35 mouse cellular contexts compared by ENCODE assay signal in the genomic region with DNA sequence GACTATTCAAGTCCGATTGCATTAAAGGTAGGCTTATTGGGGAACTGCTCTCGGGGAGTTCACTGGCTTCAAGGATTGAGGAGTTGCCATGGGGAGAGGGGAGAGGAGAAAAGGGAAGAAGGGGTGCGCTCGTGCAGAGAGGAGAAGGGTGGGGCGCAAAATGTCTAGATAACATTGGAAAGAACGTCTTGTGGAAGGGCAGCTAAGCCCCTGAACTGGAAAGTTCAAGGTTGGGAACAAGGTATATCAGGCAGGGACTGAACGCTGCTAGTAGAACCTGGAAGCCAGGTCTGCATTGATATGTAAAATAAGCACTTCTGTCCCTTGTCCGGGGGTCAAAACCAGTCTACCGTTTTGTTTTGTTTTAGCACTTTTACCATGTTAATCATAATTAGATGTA. TPM values are rescaled to one million over a fixed set of nuclear protein-coding genes. Genes with fewer than 3 reads are reported as not detected.
DNase-seq lines count a peak whose midpoint lies in the region; ATAC-seq and TF ChIP-seq lines count a peak whose summit lies in the region.
"Had no signal": no experiment of that assay in that cellular context is flagged by ENCODE, and none has a peak within 500 bp of the region (broad histone marks: within the 10 kb centered on the region; RNA-seq: fewer than 3 reads in every experiment).

No protein-coding gene starts in this region.

- in situ Hi-C loops in ES-E14 (cut with MboI; ENCODE audit: low sequenced_read_pairs in 2 of 2, unreplicated experiment in 2 of 2), result no loop called here

- no peak for ATAC-seq in hindbrain, embryonic 13.5 days (ENCODE audit: low FRiP score)
- ATAC-seq: activated CD4-positive, CD25-positive, alpha-beta regulatory T cell, adult 4 months; forebrain, embryonic 15.5 days; hindbrain, embryonic 16.5 days; intestine, embryonic 15.5 days; Patski had no signal

- H3K27ac ChIP-seq in ES-E14 (ENCODE audit: insufficient read depth, low read depth, low read length, poor library complexity, severe bottlenecking), result peak overlapping the region; percentile 98
- no peak overlapping the region for H3K27ac ChIP-seq in hindbrain, embryonic 13.5 days
- no peak overlapping the region for H3K27ac ChIP-seq in hindbrain, embryonic 10.5 days
- H3K27ac ChIP-seq: embryonic facial prominence, embryonic 10.5 days; embryonic facial prominence, embryonic 13.5 days; forebrain, embryonic 12.5 days; forebrain, embryonic 15.5 days; heart, adult 2 months; heart, embryonic 10.5 days; heart, embryonic 13.5 days; hindbrain, embryonic 12.5 days; intestine, embryonic 15.5 days had no signal

- H3K4me1 ChIP-seq in E14TG2a.4 (replicated peaks; ENCODE audit: low read depth, low read length) (peaks cover 67% of the 10 kb centered on the region), ES-E14 (ENCODE audit: control insufficient read depth in 2 of 2, insufficient read depth in 2 of 2, low read length in 2 of 2, poor library complexity in 1 of 2) (peaks cover 0 to 1% of the 10 kb centered on the region in 2 experiments; a peak in 1 of 4 replicates)
- H3K4me1 ChIP-seq in hindbrain, embryonic 13.5 days (replicated peaks), result no peaks in the 10 kb centered on the region
- no peaks in the 10 kb centered on the region for H3K4me1 ChIP-seq in hindbrain, embryonic 10.5 days (replicated peaks)
- H3K4me1 ChIP-seq: embryonic facial prominence, embryonic 10.5 days; embryonic facial prominence, embryonic 13.5 days; forebrain, embryonic 12.5 days; forebrain, embryonic 15.5 days; heart, embryonic 10.5 days; heart, embryonic 13.5 days; hindbrain, embryonic 12.5 days; intestine, embryonic 15.5 days had no signal

- DNase-seq in CD4-positive helper T cell, adult 2 months (ENCODE audit: low read depth, low spot score), result peak; percentile 4
- no peak for DNase-seq in ES-E14 (ENCODE audit: low read depth, low spot score)
- no peak for DNase-seq in left cerebral cortex, postnatal 14 days (ENCODE audit: low spot score in 2 of 2)
- no peak for DNase-seq in hindbrain, embryonic 10.5 days (ENCODE audit: low spot score)
- DNase-seq: adrenal gland, adult 8-10 months; adrenal gland, postnatal 25 days; cerebellum, adult 11-12 months; cerebellum, adult 8-10 months; cerebellum, postnatal 10 days; cerebellum, postnatal 36 days; embryo, embryonic 11 days; gastrocnemius, postnatal 10 days; gastrocnemius, postnatal 36 days; heart, adult 2 months; heart, postnatal 14 days; heart, postnatal 4 days had no signal

- H3K36me3 ChIP-seq in E14TG2a.4 (ENCODE audit: insufficient read depth, low read length) (no peaks in the 10 kb centered on the region), ES-E14 (ENCODE audit: control insufficient read depth, insufficient read depth, low read length, poor library complexity, severe bottlenecking) (no peaks in the 10 kb centered on the region)
- H3K36me3 ChIP-seq in hindbrain, embryonic 13.5 days, result no peaks in the 10 kb centered on the region
- no peaks in the 10 kb centered on the region for H3K36me3 ChIP-seq in hindbrain, embryonic 10.5 days
- H3K36me3 ChIP-seq: embryonic facial prominence, embryonic 10.5 days; embryonic facial prominence, embryonic 13.5 days; forebrain, embryonic 12.5 days; forebrain, embryonic 15.5 days; G1E; heart, embryonic 10.5 days; heart, embryonic 13.5 days; hindbrain, embryonic 12.5 days; intestine, embryonic 15.5 days had no signal

- H3K27me3 ChIP-seq in E14TG2a.4 (ENCODE audit: insufficient read depth, low read length), result no peaks in the 10 kb centered on the region
- H3K27me3 ChIP-seq in hindbrain, embryonic 13.5 days, result peaks cover 69% of the 10 kb centered on the region
- H3K27me3 ChIP-seq in hindbrain, embryonic 10.5 days (ENCODE audit: insufficient read depth, poor library complexity, severe bottlenecking), result peaks cover 75% of the 10 kb centered on the region

- intact Hi-C loops in left cerebral cortex, postnatal 14 days (cut with DNase I), result no loop called here

- peak overlapping the region; percentile 31; the same call in 1 of the 2 replicates for H3K9ac ChIP-seq in ES-E14 (ENCODE audit: insufficient read depth, low read depth, low read length, poor library complexity, severe bottlenecking)
- H3K9ac ChIP-seq in hindbrain, embryonic 13.5 days, result no peak overlapping the region
- H3K9ac ChIP-seq: embryonic facial prominence, embryonic 13.5 days; forebrain, embryonic 12.5 days; forebrain, embryonic 15.5 days; heart, embryonic 13.5 days; hindbrain, embryonic 12.5 days; intestine, embryonic 15.5 days had no signal

- H3K4me3 ChIP-seq in E14TG2a.4 (replicated peaks; ENCODE audit: low read length) (peak overlapping the region; percentile 61), ES-E14 (ENCODE audit: insufficient read depth in 1 of 2, low read depth in 1 of 2, low read length in 2 of 2, poor library complexity in 1 of 2, severe bottlenecking in 1 of 2) (peak overlapping the region; percentile 29 to 49)
- no peak overlapping the region for H3K4me3 ChIP-seq in hindbrain, embryonic 13.5 days
- H3K4me3 ChIP-seq in hindbrain, embryonic 10.5 days, result no peak overlapping the region
- H3K4me3 ChIP-seq: embryonic facial prominence, embryonic 10.5 days; embryonic facial prominence, embryonic 13.5 days; erythroblast, embryonic 14.5 days; forebrain, embryonic 12.5 days; forebrain, embryonic 15.5 days; heart, adult 2 months; heart, embryonic 10.5 days; heart, embryonic 13.5 days; hindbrain, embryonic 12.5 days; intestine, embryonic 15.5 days had no signal

- H3K9me3 ChIP-seq in E14TG2a.4 (ENCODE audit: low read length), result no peaks in the 10 kb centered on the region
- H3K9me3 ChIP-seq in ES-E14 (ENCODE audit: control insufficient read depth, insufficient read depth, low read depth, low read length), result no peaks in the 10 kb centered on the region
- H3K9me3 ChIP-seq in hindbrain, embryonic 13.5 days, result no peaks in the 10 kb centered on the region
- H3K9me3 ChIP-seq in hindbrain, embryonic 10.5 days, result no peaks in the 10 kb centered on the region
- H3K9me3 ChIP-seq: embryonic facial prominence, embryonic 10.5 days; embryonic facial prominence, embryonic 13.5 days; forebrain, embryonic 12.5 days; forebrain, embryonic 15.5 days; G1E; heart, embryonic 10.5 days; heart, embryonic 13.5 days; hindbrain, embryonic 12.5 days; intestine, embryonic 15.5 days had no signal

- WGBS in hindbrain, embryonic 13.5 days, result 11% methylated on average over 9 of the region's 9 CpGs
- 15% methylated on average over 9 of the region's 9 CpGs for WGBS in hindbrain, embryonic 10.5 days

- no peak overlapping the region for H3K4me2 ChIP-seq in hindbrain, embryonic 13.5 days
- H3K4me2 ChIP-seq: embryonic facial prominence, embryonic 13.5 days; forebrain, embryonic 12.5 days; forebrain, embryonic 15.5 days; heart, embryonic 13.5 days; hindbrain, embryonic 12.5 days; intestine, embryonic 15.5 days had no signal

- no peak for TF ChIP-seq CTCF in E14TG2a.4 (conservative IDR thresholded peaks at IDR 0.05; ENCODE audit: low read length)

TF ChIP-seq in ES-E14, 5 proteins besides CTCF, POLR2A, EP300 and RAD21:
- TF ChIP-seq MAFK (IDR thresholded peaks at IDR 0.05; ENCODE audit: insufficient read depth, low read depth, low read length) (no peak), ZNF384 (IDR thresholded peaks at IDR 0.05; ENCODE audit: low read depth, low read length) (no peak), CHD2 (IDR thresholded peaks at IDR 0.05; ENCODE audit: low read depth, low read length) (no peak), ZC3H11A (IDR thresholded peaks at IDR 0.05; ENCODE audit: borderline replicate concordance, low read depth, low read length) (no peak), HCFC1 (IDR thresholded peaks at IDR 0.05; ENCODE audit: borderline replicate concordance, insufficient read depth, low read length) (no peak)
TF ChIP-seq in ES-E14: peak in this region for 0.

RNA-seq across cellular contexts. Expression of gene Gm26992, which starts 16.2 kb away (rescaled TPM):
- total RNA-seq in ES-E14 (2012; rRNA removed), result not detected in 2 replicates
- not detected in 2 replicates for polyA plus RNA-seq in hindbrain, embryonic 13.5 days (2015; fragmentation: Nextera tagmentation; extraction: Ambion mirVana)
- not detected for total RNA-seq in left cerebral cortex, postnatal 14 days (2021)
- not detected in 2 replicates for polyA plus RNA-seq in hindbrain, embryonic 10.5 days (2016; fragmentation: Nextera tagmentation; extraction: Ambion mirVana)
- total RNA-seq: adrenal gland, adult 8-10 months; adrenal gland, postnatal 25 days; gastrocnemius, postnatal 10 days; gastrocnemius, postnatal 36 days; granulocyte monocyte progenitor cell, adult 5-6 weeks; heart, adult 2 months; heart, postnatal 14 days; heart, postnatal 4 days had no signal
- polyA plus RNA-seq: activated CD4-positive, CD25-positive, alpha-beta regulatory T cell, adult 4 months; C2C12; cortical plate, adult 2 months; embryonic facial prominence, embryonic 10.5 days; embryonic facial prominence, embryonic 13.5 days; erythroblast, embryonic 14.5 days; forebrain, embryonic 12.5 days; forebrain, embryonic 15.5 days; G1E; heart, adult 2 months; heart, embryonic 10.5 days; heart, embryonic 13.5 days; heart, embryonic 16.5 days; hindbrain, embryonic 12.5 days; hindbrain, embryonic 16.5 days; intestine, embryonic 15.5 days; Patski had no signal

RNA-seq across cellular contexts. Expression of gene Tsx, which starts 23.8 kb away (rescaled TPM):
- total RNA-seq in ES-E14 (2012; rRNA removed), result 3.0 and 4.3 TPM in 2 replicates
- 0.43 TPM in 1 of 2 replicates, not detected in the other for polyA plus RNA-seq in hindbrain, embryonic 13.5 days (2015; fragmentation: Nextera tagmentation; extraction: Ambion mirVana)
- total RNA-seq in left cerebral cortex, postnatal 14 days (2021), result under 1 TPM in 1 of 2 experiments, not detected in 1; 0.46 TPM
- 0.21 TPM in 1 of 2 replicates, not detected in the other for polyA plus RNA-seq in hindbrain, embryonic 10.5 days (2016; fragmentation: Nextera tagmentation; extraction: Ambion mirVana)
- total RNA-seq: adrenal gland, postnatal 25 days; G1E; gastrocnemius, postnatal 10 days; gastrocnemius, postnatal 36 days; granulocyte monocyte progenitor cell, adult 5-6 weeks; heart, adult 2 months; heart, postnatal 14 days; heart, postnatal 4 days had no signal
- polyA plus RNA-seq: C2C12; embryonic facial prominence, embryonic 10.5 days; erythroblast, embryonic 14.5 days; G1E; heart, adult 2 months; heart, embryonic 10.5 days; heart, embryonic 13.5 days; heart, embryonic 16.5 days; hindbrain, embryonic 12.5 days had no signal

Comparison
In these comparisons a context has a peak if more than half of its experiments do, and no peak if none do; other contexts are left out.
1. H3K4me3 ChIP-seq: peak in E14TG2a.4 (single experiment) and ES-E14 (2 of 2); none in hindbrain, embryonic 13.5 days (single experiment) and hindbrain, embryonic 10.5 days (single experiment).